Mouse (Mus musculus) stomach, postnatal 0 days (tissue): ENCODE data around the gene E4f1.

Source experiments
- CTCF ChIP-seq: IDR thresholded peaks from 2 replicates; pipeline ENCODE4 v1.5.1; 2016; ENCODE audit warnings: antibody characterized with exemption, low read depth, mild to moderate bottlenecking, moderate library complexity
- EP300 ChIP-seq: optimal IDR thresholded peaks from 2 replicates; pipeline ENCODE3; 2016; ENCODE audit warnings: antibody characterized with exemption

DNA sequence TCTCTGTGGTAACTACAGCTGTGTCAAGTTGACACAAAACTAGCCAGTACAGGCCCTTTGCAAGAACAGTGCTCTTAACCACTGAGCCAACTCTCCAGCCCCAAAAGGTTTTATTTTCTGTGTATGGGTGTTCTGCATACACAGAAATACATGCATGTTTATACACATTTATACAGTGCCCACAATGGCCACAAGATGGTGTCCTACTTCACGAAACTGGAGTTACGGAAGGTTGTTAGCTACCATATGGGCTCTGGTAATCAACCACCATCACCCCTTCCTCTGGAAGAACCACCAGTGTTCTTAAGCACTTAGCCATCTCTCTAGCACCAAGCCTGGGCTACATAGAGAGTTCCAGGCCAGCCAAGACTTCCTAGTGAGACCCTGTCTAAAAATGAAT is 8.5 kb downstream of the E4f1 start:
- TF ChIP-seq CTCF (peak; percentile 76), EP300 (no peak)
